Mouse (Mus musculus): Measurements from ENCODE around the gene Rpl12. TPM values are rescaled to one million over a fixed set of nuclear protein-coding genes. Genes with fewer than 3 reads are reported as not detected.

The Rpl12 gene
- 100 to 1,000 TPM; 137 to 206 (median 196) TPM for total RNA-seq (2022)

GRCm38 (mm10) chr2:32961192-32961995 is at the start of gene Rpl12, which contains the start of gene Lrsam1:
Rpl12 (plus strand) TSS chr2:32961559.
Lrsam1 (minus strand) TSS chr2:32961614.
- DNase-seq = peak; percentile 92

- DNase-seq = no peak
Measured at GRCm38 (mm10) chr2:32911639-32912182, 49.6 kb upstream of the Rpl12 start.

- DNase-seq = peak; percentile 57
Measured at GRCm38 (mm10) chr2:32912210-32912804, 49.1 kb upstream of the Rpl12 start.

- DNase-seq = no peak
Measured at GRCm38 (mm10) chr2:32914362-32914761, 47.0 kb upstream of the Rpl12 start.

GRCm38 (mm10) chr2:32914896-32915295 is 46.5 kb upstream of the Rpl12 start:
- DNase-seq = peak; percentile 36

- peak; percentile 59 for DNase-seq
Measured at GRCm38 (mm10) chr2:32917526-32917925, 43.8 kb upstream of the Rpl12 start.

GRCm38 (mm10) chr2:32918391-32918790 is 43.0 kb upstream of the Rpl12 start:
- DNase-seq = no peak

- no peak for DNase-seq
Measured at GRCm38 (mm10) chr2:32921235-32921634, 40.1 kb upstream of the Rpl12 start.

GRCm38 (mm10) chr2:32921801-32922380 is 39.5 kb upstream of the Rpl12 start:
- no peak for DNase-seq

GRCm38 (mm10) chr2:32922564-32922963 is 38.8 kb upstream of the Rpl12 start:
- DNase-seq = no peak

GRCm38 (mm10) chr2:32923551-32924250 is 37.7 kb upstream of the Rpl12 start:
- DNase-seq = no peak

GRCm38 (mm10) chr2:32924306-32924844 is 37.0 kb upstream of the Rpl12 start:
- no peak for DNase-seq

GRCm38 (mm10) chr2:32926330-32927075 is 34.9 kb upstream of the Rpl12 start:
- DNase-seq = no peak

- DNase-seq = no peak
Measured at GRCm38 (mm10) chr2:32927624-32928234, 33.6 kb upstream of the Rpl12 start.

GRCm38 (mm10) chr2:32928235-32928946 is 33.0 kb upstream of the Rpl12 start:
- DNase-seq = no peak

GRCm38 (mm10) chr2:32928947-32929829 is 32.2 kb upstream of the Rpl12 start:
- DNase-seq = no peak

- no peak for DNase-seq
Measured at GRCm38 (mm10) chr2:32931730-32932129, 29.6 kb upstream of the Rpl12 start.

GRCm38 (mm10) chr2:32938741-32939140 is 22.6 kb upstream of the Rpl12 start:
- no peak for DNase-seq

GRCm38 (mm10) chr2:32939418-32939817 is 21.9 kb upstream of the Rpl12 start:
- DNase-seq = no peak

Measured in adrenal gland, adult 8-10 months (tissue).